20 mouse cellular contexts compared by ENCODE assay signal in genomic region chr1:127167586-127167985, GRCm38 (mm10).
"Had no signal": no experiment of that assay in that cellular context is flagged by ENCODE, and none has a peak within 500 bp of the region (broad histone marks: within the 10 kb centered on the region; RNA-seq: fewer than 3 reads in every experiment).

No protein-coding gene starts in this region.

- ATAC-seq: liver, postnatal 0 days; midbrain, embryonic 13.5 days; midbrain, embryonic 16.5 days had no signal

- H3K9me3 ChIP-seq: limb, embryonic 12.5 days; limb, embryonic 15.5 days; lung, embryonic 15.5 days; midbrain, embryonic 10.5 days; midbrain, embryonic 13.5 days had no signal

- H3K4me3 ChIP-seq: limb, embryonic 12.5 days; limb, embryonic 15.5 days; lung, embryonic 15.5 days; megakaryocyte, embryonic 14.5 days; midbrain, embryonic 10.5 days; midbrain, embryonic 13.5 days; myocyte had no signal

- H3K27ac ChIP-seq: limb, embryonic 12.5 days; limb, embryonic 15.5 days; liver, embryonic 14.5 days; lung, embryonic 15.5 days; midbrain, embryonic 10.5 days; midbrain, embryonic 13.5 days; stomach, postnatal 0 days had no signal

- DNase-seq: kidney, postnatal 14 days; kidney, postnatal 4 days; liver, postnatal 0 days; lung, postnatal 10 days; lung, postnatal 36 days; right cerebral cortex, adult 18-20 months; right cerebral cortex, postnatal 4 days; thymus, adult 2 months; thymus, postnatal 14 days had no signal

- H3K4me1 ChIP-seq: limb, embryonic 15.5 days; lung, embryonic 15.5 days; midbrain, embryonic 10.5 days had no signal

- H3K4me2 ChIP-seq: limb, embryonic 12.5 days; limb, embryonic 15.5 days; liver, embryonic 11.5 days; lung, embryonic 15.5 days; midbrain, embryonic 13.5 days had no signal

- H3K9ac ChIP-seq: limb, embryonic 12.5 days; limb, embryonic 15.5 days; liver, embryonic 14.5 days; liver, postnatal 0 days; lung, embryonic 15.5 days; midbrain, embryonic 13.5 days had no signal

- H3K36me3 ChIP-seq: limb, embryonic 12.5 days; limb, embryonic 15.5 days; lung, embryonic 15.5 days; midbrain, embryonic 10.5 days; midbrain, embryonic 13.5 days had no signal

- H3K27me3 ChIP-seq: limb, embryonic 12.5 days; limb, embryonic 15.5 days; lung, embryonic 15.5 days; midbrain, embryonic 13.5 days had no signal
